Comparison of ENCODE assay signal across 12 mouse cellular contexts in the genomic region with DNA sequence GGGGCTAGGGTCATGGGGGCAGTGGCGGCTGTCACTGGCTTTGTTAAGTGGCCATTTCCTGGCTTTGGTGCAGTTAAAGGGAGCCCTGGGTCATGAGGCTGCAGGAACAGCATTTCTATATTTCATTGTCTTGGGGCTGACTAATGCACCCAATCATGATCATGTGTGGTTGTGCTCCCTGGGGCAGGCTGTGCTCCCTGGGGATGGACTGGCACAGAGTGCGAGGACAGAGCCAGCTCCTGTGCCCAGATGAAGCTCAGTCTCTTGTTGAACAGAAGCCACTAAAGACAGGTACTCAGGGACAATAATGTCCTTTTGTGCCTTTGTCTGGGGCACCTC. TPM values are rescaled to one million over a fixed set of nuclear protein-coding genes. Genes with fewer than 3 reads are reported as not detected.
DNase-seq lines count a peak whose midpoint lies in the region; ATAC-seq and TF ChIP-seq lines count a peak whose summit lies in the region.
"Had no signal": no experiment of that assay in that cellular context is flagged by ENCODE, and none has a peak within 500 bp of the region (broad histone marks: within the 10 kb centered on the region; RNA-seq: fewer than 3 reads in every experiment).

No protein-coding gene starts in this region.

- no peaks in the 10 kb centered on the region for H3K27me3 ChIP-seq in heart, embryonic 14.5 days (ENCODE audit: control insufficient read depth, insufficient read depth, low read length)
- no peaks in the 10 kb centered on the region for H3K27me3 ChIP-seq in heart, embryonic 11.5 days (ENCODE audit: control insufficient read depth, insufficient read depth, low read length)
- no peaks in the 10 kb centered on the region for H3K27me3 ChIP-seq in lung, embryonic 14.5 days (ENCODE audit: insufficient read depth, low read length)
- H3K27me3 ChIP-seq in stomach, embryonic 16.5 days (ENCODE audit: control insufficient read depth, insufficient read depth, low read length) = no peaks in the 10 kb centered on the region

- H3K9me3 ChIP-seq in heart, embryonic 14.5 days (ENCODE audit: control insufficient read depth, low read length) = no peaks in the 10 kb centered on the region
- H3K9me3 ChIP-seq in heart, embryonic 11.5 days (replicated peaks; ENCODE audit: control insufficient read depth, low read length) = no peaks in the 10 kb centered on the region
- H3K9me3 ChIP-seq in lung, embryonic 14.5 days (ENCODE audit: low read depth, low read length) = no peaks in the 10 kb centered on the region
- no peaks in the 10 kb centered on the region for H3K9me3 ChIP-seq in stomach, embryonic 16.5 days (replicated peaks; ENCODE audit: control insufficient read depth, low read length)
- H3K9me3 ChIP-seq: limb, embryonic 12.5 days had no signal

- peak overlapping the region; percentile 21; the same call in 1 of the 2 replicates for H3K4me2 ChIP-seq in heart, embryonic 14.5 days (ENCODE audit: low read length)
- no peak overlapping the region for H3K4me2 ChIP-seq in heart, embryonic 11.5 days
- peak overlapping the region; percentile 45 for H3K4me2 ChIP-seq in lung, embryonic 14.5 days
- H3K4me2 ChIP-seq in stomach, embryonic 16.5 days (ENCODE audit: low read depth, low read length) = no peak overlapping the region
- H3K4me2 ChIP-seq: limb, embryonic 12.5 days had no signal

- WGBS in heart, embryonic 14.5 days = 75% methylated on average over 2 of the region's 2 CpGs
- 69% methylated on average over 2 of the region's 2 CpGs for WGBS in heart, embryonic 11.5 days (ENCODE audit: insufficient replicate concordance)
- 38% methylated on average over 2 of the region's 2 CpGs for WGBS in lung, embryonic 14.5 days
- WGBS in stomach, embryonic 16.5 days = 55% methylated on average over 2 of the region's 2 CpGs

- no peak for ATAC-seq in heart, embryonic 14.5 days (ENCODE audit: insufficient number of reproducible peaks, insufficient read depth, low FRiP score, low read depth)
- no peak for ATAC-seq in heart, embryonic 11.5 days (replicated peaks; ENCODE audit: insufficient number of reproducible peaks, low FRiP score, low TSS enrichment)
- no peak for ATAC-seq in lung, embryonic 14.5 days (ENCODE audit: insufficient read depth)
- ATAC-seq in stomach, embryonic 16.5 days (ENCODE audit: insufficient read depth, low FRiP score) = no peak
- no peak for ATAC-seq in megakaryocyte progenitor cell, adult 5-6 weeks (replicated peaks; ENCODE audit: poor library complexity)
- ATAC-seq: hindbrain, embryonic 16.5 days had no signal

- no peaks in the 10 kb centered on the region for H3K36me3 ChIP-seq in heart, embryonic 14.5 days (ENCODE audit: control insufficient read depth, insufficient read depth, low read length)
- no peaks in the 10 kb centered on the region for H3K36me3 ChIP-seq in heart, embryonic 11.5 days (ENCODE audit: control insufficient read depth, insufficient read depth, low read length)
- no peaks in the 10 kb centered on the region for H3K36me3 ChIP-seq in lung, embryonic 14.5 days (ENCODE audit: insufficient read depth)
- no peaks in the 10 kb centered on the region for H3K36me3 ChIP-seq in stomach, embryonic 16.5 days (ENCODE audit: control insufficient read depth, insufficient read depth, low read length)
- H3K36me3 ChIP-seq: limb, embryonic 12.5 days had no signal

- H3K4me1 ChIP-seq in heart, embryonic 14.5 days (ENCODE audit: control insufficient read depth in 2 of 2, insufficient read depth in 2 of 2, low read length in 2 of 2) = peaks cover 37 to 64% of the 10 kb centered on the region in 2 experiments
- H3K4me1 ChIP-seq in heart, embryonic 11.5 days (ENCODE audit: control insufficient read depth, insufficient read depth, low read length) = peaks cover 42% of the 10 kb centered on the region
- peaks cover 36% of the 10 kb centered on the region; the same call in 1 of the 2 replicates for H3K4me1 ChIP-seq in lung, embryonic 14.5 days (ENCODE audit: insufficient read depth)
- peaks cover 11% of the 10 kb centered on the region for H3K4me1 ChIP-seq in brown adipose tissue, adult 24 weeks (ENCODE audit: control insufficient read depth, insufficient read depth, insufficient read length, low read length)
- H3K4me1 ChIP-seq in stomach, embryonic 16.5 days (ENCODE audit: control insufficient read depth, insufficient read depth, low read length) = peaks cover 23% of the 10 kb centered on the region; the same call in 1 of the 2 replicates

- no peak overlapping the region for H3K4me3 ChIP-seq in heart, embryonic 14.5 days (ENCODE audit: control insufficient read depth in 1 of 2, insufficient read depth in 1 of 2, low read depth in 1 of 2, low read length in 2 of 2)
- H3K4me3 ChIP-seq in heart, embryonic 11.5 days (ENCODE audit: low read depth, low read length) = no peak overlapping the region
- H3K4me3 ChIP-seq in lung, embryonic 14.5 days (ENCODE audit: low read depth, low read length) = no peak overlapping the region
- peak overlapping the region; percentile 42 for H3K4me3 ChIP-seq in brown adipose tissue, adult 24 weeks (ENCODE audit: insufficient read depth, low read depth, low read length)
- no peak overlapping the region for H3K4me3 ChIP-seq in stomach, embryonic 16.5 days (replicated peaks; ENCODE audit: low read length)
- H3K4me3 ChIP-seq: limb, embryonic 12.5 days had no signal

- no peak overlapping the region for H3K9ac ChIP-seq in heart, embryonic 14.5 days (ENCODE audit: low read length)
- H3K9ac ChIP-seq in heart, embryonic 11.5 days (ENCODE audit: low read depth, low read length) = no peak overlapping the region
- H3K9ac ChIP-seq in lung, embryonic 14.5 days = no peak overlapping the region
- no peak overlapping the region for H3K9ac ChIP-seq in stomach, embryonic 16.5 days (ENCODE audit: low read length)
- H3K9ac ChIP-seq: limb, embryonic 12.5 days had no signal

- TF ChIP-seq CTCF in lung, embryonic 14.5 days (IDR thresholded peaks at IDR 0.05; ENCODE audit: low read depth) = no peak

- DNase-seq in lung, embryonic 14.5 days = no peak
- DNase-seq in lung, adult 18-20 months = no peak
- DNase-seq: cerebellum, adult 18-20 months; midbrain, embryonic 14.5 days; thymus, postnatal 36 days had no signal

- H3K27ac ChIP-seq in heart, embryonic 14.5 days (replicated peaks in 1 of 2; ENCODE audit: control insufficient read depth in 1 of 2, insufficient read depth in 1 of 2, low read depth in 2 of 2, low read length in 2 of 2) = peak overlapping the region in 1 of 2 experiments; percentile 55; a peak in 1 of 4 replicates
- no peak overlapping the region for H3K27ac ChIP-seq in heart, embryonic 11.5 days (ENCODE audit: low read depth, low read length)
- H3K27ac ChIP-seq in lung, embryonic 14.5 days (ENCODE audit: low read depth) = peak overlapping the region; percentile 87
- peak overlapping the region; percentile 47; the same call in 1 of the 2 replicates for H3K27ac ChIP-seq in brown adipose tissue, adult 24 weeks (replicated peaks; ENCODE audit: low read depth, low read length)
- peak overlapping the region; percentile 54; the same call in 1 of the 2 replicates for H3K27ac ChIP-seq in stomach, embryonic 16.5 days (ENCODE audit: low read length)
- H3K27ac ChIP-seq: limb, embryonic 12.5 days had no signal

RNA-seq across cellular contexts. Expression of a gene that starts 12.9 kb away (rescaled TPM):
- 0.09 TPM in 1 of 2 replicates, not detected in the other for polyA plus RNA-seq in heart, embryonic 14.5 days (2014; fragmentation: Nextera tagmentation; extraction: Ambion mirVana)
- polyA plus RNA-seq in heart, embryonic 11.5 days (2014; fragmentation: Nextera tagmentation; extraction: Ambion mirVana) = 0.15 and 0.33 TPM in 2 replicates
- 0.05 and 0.26 TPM in 2 replicates for polyA plus RNA-seq in lung, embryonic 14.5 days (2014; fragmentation: Nextera tagmentation; extraction: Ambion mirVana)
- not detected in 2 replicates for polyA plus RNA-seq in brown adipose tissue, adult 24 weeks (2012; ENCODE audit: insufficient read depth, insufficient read length, missing spikeins)
- 0.16 and 1.7 TPM in 2 replicates for polyA plus RNA-seq in stomach, embryonic 16.5 days (2015; fragmentation: Nextera tagmentation; extraction: Ambion mirVana)
- total RNA-seq in megakaryocyte progenitor cell, adult 5-6 weeks (2015) = 0.02 TPM in 1 of 2 replicates, not detected in the other
- not detected in 2 replicates for total RNA-seq in megakaryocyte progenitor cell, adult 5-6 weeks (2017)

Comparison
In these comparisons a context has a peak if more than half of its experiments do, and no peak if none do; other contexts are left out.
1. H3K4me2 ChIP-seq: peak in heart, embryonic 14.5 days (single experiment) and lung, embryonic 14.5 days (single experiment); none in heart, embryonic 11.5 days (single experiment) and stomach, embryonic 16.5 days (single experiment).